Mouse (Mus musculus) kidney, embryonic 15.5 days (tissue): ENCODE results near the gene Spesp1. TPM values are rescaled to one million over a fixed set of nuclear protein-coding genes. Genes with fewer than 3 reads are reported as not detected.

Source experiments
- microRNA-seq: library from miRNA; unstranded; fragments of <30 nt; microRNA quantifications from one replicate; pipeline ENCODE4, GENCODE M21; 2016
- polyA plus RNA-seq: library from polyadenylated mRNA; unstranded; fragments of >200 nt; fragmentation: Nextera tagmentation; extraction: Ambion mirVana; gene quantifications from 2 replicates; pipeline ENCODE4 v1.2.1, GENCODE M21; 2015

Spesp1 gene
- polyA plus RNA-seq, 1 experiment from 2014 or later = not detected

Small RNA genes lying within 50 kb of the gene (microRNA-seq; reads per million reads assigned to microRNA genes)
- not detected for gene Gm25603

Other genes starting within 250 kb of the Spesp1 start
- 19.0 and 20.2 TPM in 2 replicates for gene Glce, start 159.6 kb downstream of the Spesp1 start, polyA plus RNA-seq
- 217 and 225 TPM in 2 replicates for gene Anp32a, start 59.1 kb upstream of the Spesp1 start, polyA plus RNA-seq